Mouse (Mus musculus) heart, embryonic 15.5 days (tissue): ENCODE measurements around the gene Fyb. TPM values are rescaled to one million over a fixed set of nuclear protein-coding genes. Genes with fewer than 3 reads are reported as not detected.

Experiments used
- ATAC-seq: fragments of 200-750 bp; cut with Nextera tagmentation; replicated peaks from 2 replicates; pipeline ENCODE4 v1.8.0; 2017; ENCODE audit warnings: low read depth, moderate TSS enrichment; ENCODE audit not compliant: insufficient number of reproducible peaks, insufficient read depth, low FRiP score
- H3K27ac ChIP-seq: fragments of 300-500 bp; sonication (generic); 2 replicates; pipeline ENCODE4 v1.5.1; 2015; ENCODE audit warnings: mild to moderate bottlenecking, inconsistent platforms
- H3K27me3 ChIP-seq: fragments of 300-500 bp; sonication (generic); 2 replicates; pipeline ENCODE4 v1.6.1; 2015; ENCODE audit warnings: inconsistent platforms
- H3K36me3 ChIP-seq: fragments of 300-500 bp; sonication (generic); 2 replicates; pipeline ENCODE4 v1.6.1; 2015; ENCODE audit warnings: mild to moderate bottlenecking, inconsistent platforms
- H3K4me1 ChIP-seq: fragments of 300-500 bp; sonication (generic); replicated peaks from 2 replicates; pipeline ENCODE4 v1.6.1; 2015; ENCODE audit warnings: inconsistent platforms
- H3K4me2 ChIP-seq: fragments of 300-500 bp; sonication (generic); 2 replicates; pipeline ENCODE4 v1.6.1; 2015; ENCODE audit warnings: inconsistent platforms, mild to moderate bottlenecking, moderate library complexity
- H3K4me3 ChIP-seq: fragments of 300-500 bp; sonication (generic); 2 replicates; pipeline ENCODE4 v1.5.1; 2015; ENCODE audit warnings: mild to moderate bottlenecking, inconsistent platforms
- H3K9ac ChIP-seq: fragments of 300-500 bp; sonication (generic); 2 replicates; pipeline ENCODE4 v1.6.1; 2015; ENCODE audit warnings: mild to moderate bottlenecking, inconsistent platforms
- H3K9me3 ChIP-seq: fragments of 300-500 bp; sonication (generic); replicated peaks from 2 replicates; pipeline ENCODE4 v1.6.1; 2016; ENCODE audit warnings: inconsistent platforms
- WGBS: fragments of 180-500 bp; shearing (Covaris S2); methylation state at CpG from one replicate; pipeline ENCODE4 v1.1.7; 2015; ENCODE audit warnings: mixed read lengths; 5-methylcytosine and 5-hydroxymethylcytosine counted together
- polyA plus RNA-seq: library from polyadenylated mRNA; unstranded; fragments of >200 nt; fragmentation: Nextera tagmentation; extraction: Ambion mirVana; gene quantifications from 2 replicates; pipeline ENCODE4 v1.2.1, GENCODE M21; 2015

Gene Fyb
- 5.3 and 14.1 TPM in 2 replicates for polyA plus RNA-seq

DNA sequence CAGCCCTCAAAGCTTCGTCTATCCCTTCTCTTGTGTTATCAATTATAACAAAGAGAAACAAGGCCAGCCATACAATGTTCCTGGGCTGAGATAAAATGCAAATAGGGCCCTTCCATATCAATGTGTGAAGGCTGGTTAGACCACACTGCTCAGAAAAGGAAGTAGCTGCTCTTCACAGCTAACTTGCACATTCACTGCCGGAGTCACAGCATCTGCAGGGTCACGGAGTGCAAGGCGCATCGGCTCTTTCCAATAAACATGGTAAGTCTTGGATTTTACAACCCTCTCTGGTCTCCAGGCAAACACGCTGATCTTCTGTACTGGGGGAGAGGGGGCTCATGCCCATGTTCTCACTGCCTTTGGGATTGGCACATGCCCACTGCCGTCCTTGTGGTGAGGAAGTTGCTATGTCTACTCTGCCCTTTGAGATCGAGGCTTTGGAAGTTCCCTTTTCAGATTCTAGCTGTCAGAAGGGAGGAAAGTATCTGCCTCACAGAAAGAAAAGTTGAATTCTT, at the start of gene Fyb:
Fyb (plus strand) TSS at position 201 of the 515 bp plus-strand sequence.
- no peaks in the 10 kb centered on the region for H3K9me3 ChIP-seq
- 0 out of 2 replicates have a peak within 1 kb of the TSS, but pooled peaks have one; percentile 14 for H3K4me3 ChIP-seq
- H3K4me2 ChIP-seq, result 0 out of 2 replicates have a peak within 1 kb of the TSS, but pooled peaks have one; percentile 13
- no peaks in the 10 kb centered on the region for H3K36me3 ChIP-seq
- 69% methylated on average over 8 of the region's 8 CpGs for WGBS
- H3K27me3 ChIP-seq, result no peaks in the 10 kb centered on the region
- no peak within 1 kb of the TSS for H3K9ac ChIP-seq
- ATAC-seq, result no peak
- no peak within 1 kb of the TSS for H3K27ac ChIP-seq
- H3K4me1 ChIP-seq, result no peaks in the 10 kb centered on the region

DNA sequence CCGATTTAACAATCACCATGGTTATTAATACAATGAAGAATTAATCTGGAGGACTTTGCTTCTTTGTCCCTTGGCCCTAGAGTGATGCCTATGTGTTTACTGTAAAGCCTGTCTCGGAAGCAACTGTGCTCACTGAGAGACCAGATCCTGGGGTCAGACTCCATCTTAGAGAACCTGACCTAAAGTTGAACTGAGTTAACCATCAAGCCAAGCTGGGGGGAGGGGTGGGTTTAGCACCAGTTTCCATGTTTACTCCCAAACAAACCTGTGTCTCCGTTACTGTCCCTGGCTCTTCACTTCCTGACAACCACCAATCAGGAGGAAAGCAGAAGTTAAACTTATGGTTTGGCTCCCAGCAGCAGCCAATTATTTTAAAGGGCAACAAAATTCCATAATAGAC, 39.1 kb upstream of the Fyb start:
- no peaks in the 10 kb centered on the region for H3K4me1 ChIP-seq
- no peak overlapping the region for H3K27ac ChIP-seq
- H3K4me2 ChIP-seq, result no peak overlapping the region
- H3K36me3 ChIP-seq, result no peaks in the 10 kb centered on the region
- WGBS, result 71% methylated on average over 3 of the region's 3 CpGs
- H3K27me3 ChIP-seq, result no peaks in the 10 kb centered on the region
- no peak overlapping the region for H3K4me3 ChIP-seq
- no peaks in the 10 kb centered on the region for H3K9me3 ChIP-seq
- H3K9ac ChIP-seq, result no peak overlapping the region
- no peak for ATAC-seq

DNA sequence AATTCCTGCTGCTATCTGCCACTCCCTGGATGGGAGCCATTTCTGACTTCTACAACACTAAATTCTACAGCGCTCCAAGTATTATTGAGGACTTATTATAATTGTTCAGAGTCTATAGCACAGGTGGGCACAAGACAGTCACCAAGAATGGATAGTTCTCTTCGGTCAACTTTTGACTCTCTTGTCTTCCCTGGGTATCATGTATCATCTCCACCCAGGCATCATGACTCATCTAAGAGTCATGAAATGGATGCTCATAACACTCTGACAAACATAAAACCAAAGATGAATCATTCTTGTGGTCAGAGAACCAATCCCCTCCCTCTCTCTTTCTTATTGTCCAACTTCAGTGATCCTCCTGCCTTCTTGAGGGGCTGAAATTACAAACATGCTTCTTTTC, 30.3 kb upstream of the Fyb start:
- H3K4me1 ChIP-seq, result no peaks in the 10 kb centered on the region
- H3K4me3 ChIP-seq, result no peak overlapping the region
- WGBS, result 82% methylated on average over 2 of the region's 2 CpGs

DNA sequence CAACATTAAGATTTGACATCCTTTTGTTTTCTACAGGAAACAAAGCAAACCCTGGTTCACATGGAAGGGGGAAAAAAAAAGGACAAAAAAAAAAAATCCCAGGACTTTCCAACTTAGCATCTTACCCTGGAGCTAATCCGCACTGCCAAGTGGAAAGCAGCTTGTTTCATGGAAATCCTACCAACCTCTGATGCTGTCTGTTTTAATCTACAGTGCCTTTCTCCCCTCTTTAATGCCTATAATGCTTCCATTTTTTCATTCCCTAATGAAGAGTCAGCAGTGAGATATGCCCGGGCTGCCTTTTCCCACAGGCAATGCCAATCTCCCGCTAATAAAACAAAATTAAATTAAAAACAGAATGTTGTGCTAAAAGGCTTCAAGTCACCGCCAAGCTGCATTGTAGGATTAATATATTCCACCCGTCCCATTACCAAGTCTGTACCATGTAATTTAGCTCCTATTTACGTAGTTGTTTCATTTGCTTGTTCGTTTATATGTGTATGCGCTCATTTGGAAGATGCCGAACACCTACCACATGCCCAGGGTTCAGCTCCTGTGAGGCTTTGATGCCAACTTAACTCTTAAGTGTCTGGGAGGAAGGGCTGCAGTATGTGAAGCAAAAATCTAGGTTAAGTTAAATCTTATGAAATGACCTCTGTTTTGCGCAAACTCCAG, 24.1 kb upstream of the Fyb start:
- H3K4me2 ChIP-seq, result no peak overlapping the region

More for the DNA sequence above, 30.3 kb upstream of the Fyb start:
- ATAC-seq, result no peak
- Histone ChIP-seq H3K9me3 (no peaks in the 10 kb centered on the region), H3K27me3 (no peaks in the 10 kb centered on the region), H3K36me3 (no peaks in the 10 kb centered on the region), H3K27ac (no peak overlapping the region), H3K4me2 (no peak overlapping the region), H3K9ac (no peak overlapping the region)

DNA sequence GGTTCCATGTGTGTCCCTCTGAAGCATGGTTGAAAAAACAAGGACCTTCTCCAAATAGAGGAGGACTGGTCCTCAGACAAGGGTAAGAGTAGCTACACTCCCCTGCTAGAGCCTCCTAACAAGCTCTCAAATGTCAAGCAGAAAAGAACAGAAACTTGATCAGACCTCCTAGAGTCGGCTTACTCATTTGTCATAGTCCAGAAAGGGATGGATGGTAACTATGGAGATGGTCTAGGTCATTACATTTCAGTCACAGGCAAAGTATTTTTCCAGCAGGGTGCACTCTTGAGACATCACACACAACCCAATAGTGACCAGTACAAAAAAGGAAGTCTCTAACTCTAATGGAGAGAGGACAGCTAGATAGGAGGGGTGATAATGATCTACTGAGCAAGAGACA, 21.9 kb upstream of the Fyb start:
- Histone ChIP-seq H3K27ac (no peak overlapping the region), H3K36me3 (no peaks in the 10 kb centered on the region), H3K4me2 (no peak overlapping the region), H3K4me1 (no peaks in the 10 kb centered on the region), H3K4me3 (no peak overlapping the region), H3K9me3 (no peaks in the 10 kb centered on the region), H3K9ac (no peak overlapping the region), H3K27me3 (no peaks in the 10 kb centered on the region)
- 50% methylated on average over 1 of the region's 1 CpGs for WGBS
- no peak for ATAC-seq

More for the DNA sequence above, 24.1 kb upstream of the Fyb start:
- Histone ChIP-seq H3K27me3 (no peaks in the 10 kb centered on the region), H3K4me1 (no peaks in the 10 kb centered on the region), H3K9me3 (no peaks in the 10 kb centered on the region), H3K27ac (no peak overlapping the region), H3K9ac (no peak overlapping the region), H3K36me3 (no peaks in the 10 kb centered on the region), H3K4me3 (no peak overlapping the region)
- 79% methylated on average over 10 of the region's 10 CpGs for WGBS
- no peak for ATAC-seq

DNA sequence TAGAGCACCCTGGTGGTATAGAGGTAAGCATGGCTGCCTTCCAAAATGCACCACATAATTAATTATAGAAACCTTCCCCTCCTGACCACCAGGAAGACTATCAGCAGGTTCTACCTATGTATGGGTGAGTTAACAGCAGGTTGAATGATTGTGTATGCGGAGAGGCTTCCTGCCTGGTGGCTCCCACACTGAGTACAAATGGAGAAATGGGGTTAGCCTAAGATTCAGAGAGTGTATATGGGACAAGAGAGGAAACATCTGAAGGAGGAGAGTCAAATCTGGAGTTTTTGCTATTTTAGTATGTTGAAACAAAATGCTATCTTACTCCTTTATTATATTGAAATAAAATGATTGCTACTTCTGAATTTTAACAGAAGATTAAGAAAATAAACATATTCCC, 5.1 kb upstream of the Fyb start:
- no peaks in the 10 kb centered on the region for H3K9me3 ChIP-seq
- no peak overlapping the region for H3K27ac ChIP-seq
- H3K27me3 ChIP-seq, result no peaks in the 10 kb centered on the region
- H3K9ac ChIP-seq, result no peak overlapping the region
- no peak overlapping the region for H3K4me2 ChIP-seq
- no peaks in the 10 kb centered on the region for H3K36me3 ChIP-seq
- ATAC-seq, result no peak
- H3K4me3 ChIP-seq, result no peak overlapping the region
- WGBS, result 92% methylated on average over 1 of the region's 1 CpGs
- H3K4me1 ChIP-seq, result no peaks in the 10 kb centered on the region

DNA sequence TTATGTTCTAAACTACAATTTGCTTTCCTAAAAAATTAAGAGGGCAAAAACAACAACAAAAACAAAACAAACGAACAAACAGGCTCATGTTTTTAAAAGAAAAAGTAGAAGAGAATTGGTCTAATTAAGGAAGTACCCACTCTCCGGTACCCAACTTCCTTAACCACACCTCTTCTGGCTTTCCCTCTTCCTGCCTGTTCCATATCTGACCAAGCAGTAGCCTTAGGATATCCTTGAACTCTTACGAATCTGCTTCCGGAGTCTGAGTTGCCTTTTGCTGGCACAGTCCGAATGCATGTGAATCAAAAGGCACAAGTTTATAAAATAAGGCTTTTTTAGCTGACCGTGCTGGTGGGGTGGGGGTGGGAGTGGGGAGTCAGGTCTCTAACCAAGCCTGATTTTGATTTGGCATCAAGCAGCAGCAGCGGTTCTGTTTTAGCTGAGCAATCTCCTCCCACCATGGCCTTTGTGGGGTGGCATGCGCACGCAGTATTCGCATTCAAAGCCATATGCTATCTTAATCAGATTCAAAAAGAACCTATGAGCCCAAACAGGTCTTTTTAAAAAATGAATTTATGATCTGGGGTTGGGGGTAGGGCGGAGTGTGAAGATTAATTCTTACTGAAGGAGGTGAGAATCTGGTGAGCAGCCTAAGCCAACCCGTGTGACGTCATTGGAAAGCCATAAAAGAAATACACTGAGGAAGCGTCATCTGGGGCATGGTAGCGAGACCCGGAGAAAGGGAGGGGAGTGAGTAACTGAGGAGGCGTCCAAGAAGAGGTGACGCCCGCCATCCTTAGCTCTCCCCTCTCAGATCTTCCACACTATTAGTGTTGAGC, 3.0 kb upstream of the Fyb start:
- H3K27ac ChIP-seq, result no peak overlapping the region
- no peaks in the 10 kb centered on the region for H3K36me3 ChIP-seq
- WGBS, result 81% methylated on average over 19 of the region's 19 CpGs
- no peak for ATAC-seq
- H3K9me3 ChIP-seq, result no peaks in the 10 kb centered on the region
- H3K27me3 ChIP-seq, result no peaks in the 10 kb centered on the region
- no peaks in the 10 kb centered on the region for H3K4me1 ChIP-seq
- H3K4me3 ChIP-seq, result no peak overlapping the region
- no peak overlapping the region for H3K9ac ChIP-seq
- no peak overlapping the region for H3K4me2 ChIP-seq

DNA sequence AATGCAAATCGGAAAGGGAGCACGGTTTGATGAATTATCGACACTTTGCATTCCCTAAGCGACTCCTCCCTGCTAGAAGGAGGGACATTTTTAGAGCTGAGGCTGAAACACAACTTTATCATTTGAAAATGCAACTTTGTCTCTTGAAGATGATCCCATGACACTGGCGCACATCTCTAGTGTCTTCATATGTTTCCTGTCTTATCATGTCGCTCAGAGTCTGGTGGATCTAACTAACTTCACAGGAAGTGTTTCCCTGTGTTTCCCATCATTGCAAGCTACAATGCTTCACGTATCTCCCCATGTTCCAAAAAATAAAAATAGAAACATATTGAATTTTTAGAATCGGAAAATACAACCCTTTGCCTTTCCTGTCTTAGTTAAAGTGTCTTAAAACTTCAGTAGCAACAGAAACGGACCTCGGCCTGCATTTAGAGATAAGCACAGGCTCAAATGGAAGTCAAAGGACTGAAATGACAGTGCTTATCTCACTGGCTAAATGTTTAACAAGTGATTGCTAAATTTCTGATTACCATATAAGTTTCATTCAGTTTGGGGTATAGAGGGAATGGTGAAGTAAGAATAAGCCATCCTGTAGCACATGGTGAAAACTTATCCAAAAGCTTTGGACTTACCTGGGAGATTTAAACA, 2.0 kb upstream of the Fyb start:
- Histone ChIP-seq H3K4me2 (no peak overlapping the region), H3K27ac (no peak overlapping the region), H3K9me3 (no peaks in the 10 kb centered on the region), H3K4me3 (no peak overlapping the region), H3K4me1 (no peaks in the 10 kb centered on the region), H3K9ac (no peak overlapping the region), H3K27me3 (no peaks in the 10 kb centered on the region), H3K36me3 (no peaks in the 10 kb centered on the region)
- WGBS, result 58% methylated on average over 10 of the region's 10 CpGs
- no peak for ATAC-seq

DNA sequence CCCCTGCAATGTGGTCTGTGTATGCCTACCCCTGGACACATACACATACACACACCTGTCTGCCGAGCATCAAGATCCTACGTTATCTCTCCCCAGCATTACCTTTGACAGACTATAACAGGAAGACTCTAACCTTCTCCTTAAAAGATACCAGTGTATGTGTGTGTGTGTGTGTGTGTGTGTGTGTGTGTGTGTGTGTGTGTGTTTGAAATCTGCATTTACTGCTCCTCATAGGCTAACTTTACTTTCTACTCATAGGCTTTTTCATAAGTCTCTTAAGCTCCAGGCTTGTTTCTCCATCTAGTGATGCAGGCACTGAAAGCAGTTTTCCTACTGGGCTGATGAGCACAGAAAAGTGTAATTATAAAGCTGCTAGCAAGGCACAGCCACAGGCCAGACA, 2.1 kb downstream of the Fyb start:
- Histone ChIP-seq H3K9ac (no peak overlapping the region), H3K27ac (no peak overlapping the region), H3K9me3 (no peaks in the 10 kb centered on the region), H3K27me3 (no peaks in the 10 kb centered on the region), H3K4me2 (no peak overlapping the region), H3K4me3 (no peak overlapping the region), H3K4me1 (no peaks in the 10 kb centered on the region), H3K36me3 (no peaks in the 10 kb centered on the region)
- ATAC-seq, result no peak
- WGBS, result 82% methylated on average over 2 of the region's 2 CpGs

DNA sequence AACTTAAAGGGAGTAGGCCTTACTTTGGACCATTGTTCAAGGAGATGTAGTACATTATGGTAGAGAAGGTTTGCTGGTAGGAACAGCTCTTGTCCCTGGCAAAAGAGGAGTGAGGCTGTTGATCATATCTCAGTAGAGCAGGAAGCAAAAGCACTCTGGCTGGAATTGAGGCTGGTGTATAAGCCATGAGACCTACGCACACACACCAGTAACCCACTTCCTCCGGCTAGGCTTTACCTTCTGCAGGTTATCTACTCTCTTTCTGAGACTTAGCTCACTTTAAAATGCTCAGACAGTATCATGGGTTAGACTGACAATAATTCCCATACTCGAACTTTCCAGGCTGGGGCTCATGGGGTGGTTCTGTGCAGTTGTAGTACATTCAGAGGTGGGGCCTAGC, 2.7 kb downstream of the Fyb start:
- H3K9ac ChIP-seq, result no peak overlapping the region
- no peak overlapping the region for H3K4me3 ChIP-seq
- WGBS, result 76% methylated on average over 3 of the region's 3 CpGs
- no peaks in the 10 kb centered on the region for H3K36me3 ChIP-seq
- H3K27me3 ChIP-seq, result no peaks in the 10 kb centered on the region
- H3K4me2 ChIP-seq, result no peak overlapping the region
- ATAC-seq, result no peak
- H3K4me1 ChIP-seq, result no peaks in the 10 kb centered on the region
- H3K27ac ChIP-seq, result no peak overlapping the region
- no peaks in the 10 kb centered on the region for H3K9me3 ChIP-seq

DNA sequence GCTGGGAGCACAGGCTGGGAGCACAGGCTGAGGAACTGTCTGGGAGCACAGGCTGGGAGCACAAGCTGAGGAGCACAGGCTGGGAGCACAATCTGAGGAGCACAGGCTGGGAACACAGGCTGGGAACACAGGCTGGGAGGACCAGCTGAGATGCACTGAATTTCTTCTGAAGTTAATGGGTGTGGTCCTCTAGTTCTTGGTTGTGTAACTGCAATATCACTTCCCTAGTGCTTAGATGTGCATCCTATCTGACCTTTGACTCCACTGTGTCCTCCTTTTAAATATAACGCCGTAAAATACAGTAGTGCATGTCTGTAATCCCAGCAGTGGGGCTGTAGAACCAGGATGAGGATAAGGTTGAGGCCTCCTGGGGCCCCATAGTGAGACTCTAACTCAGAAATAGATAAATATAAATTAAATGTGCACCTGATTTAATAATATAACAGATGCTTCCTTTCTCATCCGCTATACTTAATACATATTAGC, 11.2 kb downstream of the Fyb start:
- 76% methylated on average over 3 of the region's 3 CpGs for WGBS
- Histone ChIP-seq H3K27ac (no peak overlapping the region), H3K4me2 (no peak overlapping the region), H3K9ac (no peak overlapping the region), H3K4me1 (no peaks in the 10 kb centered on the region), H3K36me3 (no peaks in the 10 kb centered on the region), H3K4me3 (no peak overlapping the region), H3K9me3 (no peaks in the 10 kb centered on the region), H3K27me3 (no peaks in the 10 kb centered on the region)
- ATAC-seq, result no peak
